Mouse (Mus musculus) ES-Bruce4 (cell line): Measurements from ENCODE around the gene Kalrn.

ENCODE experiments used
- CTCF ChIP-seq: IDR thresholded peaks from one replicate; pipeline ENCODE4 v1.8.1; 2011; ENCODE audit warnings: low read depth, low read length
- EP300 ChIP-seq: IDR thresholded peaks from 2 replicates; pipeline ENCODE4 v1.6.1; 2011; ENCODE audit warnings: low read depth, low read length; ENCODE audit not compliant: insufficient read depth
- POLR2A ChIP-seq: IDR thresholded peaks from one replicate; pipeline ENCODE4 v1.8.1; 2011; ENCODE audit warnings: low read length; ENCODE audit not compliant: insufficient read depth

- no peak for TF ChIP-seq POLR2A
- TF ChIP-seq CTCF, result peak; percentile 69
- TF ChIP-seq EP300, result no peak
Measured at GRCm38 (mm10) chr16:34322546-34322945, 250.8 kb downstream of the Kalrn start.
